Mouse (Mus musculus) testis, postnatal 10 days (tissue): ENCODE results near the gene Ldhc.
"Not testable (repeated sequence)": the region's sequence is repeated elsewhere in the genome, so short reads cannot be mapped to it uniquely, and the experiment has no call there.

ENCODE experiments used
- DNase-seq: peaks from one replicate; pipeline ENCODE4 v3.0.0; 2021; ENCODE audit warnings: low spot score

The Ldhc gene

DNA sequence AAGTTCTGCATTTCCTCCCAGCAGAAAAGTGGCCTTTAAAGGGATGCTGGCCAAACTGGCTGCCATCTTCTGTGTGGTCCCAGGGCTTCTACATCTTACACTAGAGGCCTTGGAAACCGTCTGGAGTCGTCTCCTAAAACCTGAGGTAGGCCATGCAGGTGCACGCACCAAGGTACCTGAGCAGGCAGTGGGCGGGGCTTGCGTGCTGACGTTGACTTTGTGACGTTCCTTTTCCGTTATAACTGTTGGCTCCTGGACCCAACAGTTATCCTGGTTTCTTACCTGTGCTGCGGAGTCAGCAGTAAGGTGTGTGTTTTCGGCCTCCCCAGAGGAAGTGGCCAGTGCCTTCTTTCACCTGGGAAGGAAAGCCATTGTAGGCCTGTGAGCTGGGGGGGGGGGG lies at the start of gene Ldhc:
Gene Ldhc (plus strand): TSS at position 208 of the 400 bp plus-strand sequence.
- DNase-seq: no peak

DNA sequence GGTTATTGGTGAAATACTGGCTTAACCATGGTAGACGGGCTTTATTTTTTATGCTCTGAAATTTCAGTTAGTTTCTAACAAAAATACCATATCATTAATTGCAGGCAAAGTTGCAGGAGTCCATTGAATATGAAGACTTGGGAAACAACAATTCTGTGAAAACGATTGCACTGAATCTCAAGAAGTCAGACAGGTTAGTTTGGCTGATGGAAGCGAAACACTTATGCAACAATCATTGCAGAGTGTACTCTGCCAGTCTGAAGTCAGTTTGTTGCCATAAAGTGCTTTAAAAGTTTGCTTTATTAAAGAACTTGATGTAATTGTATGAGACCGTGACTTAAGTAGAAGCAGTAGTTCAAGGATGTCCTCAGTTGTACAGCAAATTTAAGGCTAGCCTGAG lies 47.0 kb upstream of the Ldhc start:
- no peak for DNase-seq

DNA sequence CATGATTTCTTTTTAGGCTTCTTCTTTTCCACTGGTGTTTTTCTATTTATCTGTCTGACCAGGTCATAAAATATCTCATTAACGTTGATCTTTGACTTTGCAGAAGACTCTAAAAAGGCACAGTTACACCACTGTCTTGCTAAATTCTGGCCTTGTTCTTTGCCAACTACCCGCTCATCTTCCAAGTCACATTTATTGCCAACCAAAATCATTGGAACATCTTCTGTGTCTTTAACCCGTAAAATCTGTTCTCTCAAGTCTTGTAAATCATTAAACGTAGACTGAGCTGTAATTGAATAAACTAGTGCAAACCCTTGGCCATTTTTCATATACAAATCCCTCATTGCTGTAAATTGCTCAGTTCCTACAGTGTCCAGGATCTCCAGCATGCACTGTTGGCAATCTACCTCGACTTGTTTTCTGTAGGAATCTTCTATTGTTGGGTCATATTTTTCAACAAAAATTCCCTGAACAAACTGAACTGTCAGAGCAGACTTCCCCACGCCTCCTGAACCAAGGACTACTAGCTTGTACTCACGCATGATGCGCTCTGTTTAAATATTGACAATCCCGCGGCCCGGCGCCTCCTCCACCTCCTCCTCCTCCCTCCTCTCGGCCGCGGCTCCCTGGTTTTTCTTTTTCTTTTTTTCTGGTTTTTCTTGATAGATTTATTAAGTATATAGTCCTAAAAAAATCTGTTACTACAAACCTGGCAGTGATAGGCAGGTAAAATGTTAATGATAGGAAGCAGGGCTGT lies 39.9 kb upstream of the Ldhc start:
- not testable (repeated sequence) for DNase-seq

DNA sequence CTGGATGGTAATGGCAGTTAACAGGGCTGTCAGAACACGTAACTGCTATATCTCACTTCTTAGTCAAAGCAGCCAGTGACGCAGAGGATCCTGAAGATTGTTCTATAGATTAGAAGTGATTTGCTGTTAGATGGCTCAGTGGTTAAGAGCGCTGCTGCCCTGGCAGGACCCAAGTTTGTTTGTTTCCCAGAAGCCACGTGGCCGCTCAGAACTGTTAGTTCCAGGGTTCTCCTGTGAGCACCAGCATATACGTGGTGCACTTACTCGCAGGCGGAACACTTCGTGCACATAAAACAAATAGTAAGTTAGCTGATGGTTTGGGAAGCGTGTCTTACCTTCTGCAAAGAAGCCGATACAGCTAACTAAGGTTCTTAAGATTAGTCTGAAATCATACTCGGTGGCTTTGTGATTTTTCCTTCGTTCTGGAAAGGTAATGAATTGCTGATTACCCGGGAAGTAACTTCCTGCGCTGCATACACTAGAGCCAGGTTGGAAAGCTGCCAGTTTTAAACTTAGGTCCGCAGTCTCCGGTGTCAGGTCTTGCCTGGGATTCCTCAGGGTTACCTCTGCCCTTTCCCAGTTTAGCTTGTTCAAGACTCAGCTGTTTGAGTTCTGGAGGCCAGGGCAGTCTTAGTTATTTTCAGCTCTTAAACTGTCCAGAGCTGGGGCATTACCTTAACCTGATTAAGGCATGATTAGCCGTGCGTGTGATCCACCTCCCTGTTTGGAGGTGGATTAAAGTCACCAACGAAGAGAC lies 33.8 kb upstream of the Ldhc start:
- DNase-seq: no peak

DNA sequence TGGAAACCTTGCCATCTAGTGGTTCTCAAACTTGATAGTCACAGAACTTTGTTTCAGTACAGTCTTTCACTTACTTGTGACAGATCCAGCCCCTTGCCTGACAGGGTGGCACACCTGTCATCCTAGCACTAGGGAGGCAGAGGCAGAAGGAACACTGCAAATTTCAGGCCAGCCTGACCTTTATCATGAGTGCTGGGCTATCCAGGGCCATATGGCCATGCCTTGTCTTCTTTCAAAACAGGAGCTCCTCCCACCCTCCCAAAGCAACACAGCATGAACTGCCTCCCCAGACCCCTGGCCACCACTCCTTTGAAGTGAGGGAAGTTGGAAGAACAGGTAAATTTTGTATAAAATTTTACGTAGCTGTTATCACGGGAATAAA lies 33.2 kb upstream of the Ldhc start:
- DNase-seq: no peak

DNA sequence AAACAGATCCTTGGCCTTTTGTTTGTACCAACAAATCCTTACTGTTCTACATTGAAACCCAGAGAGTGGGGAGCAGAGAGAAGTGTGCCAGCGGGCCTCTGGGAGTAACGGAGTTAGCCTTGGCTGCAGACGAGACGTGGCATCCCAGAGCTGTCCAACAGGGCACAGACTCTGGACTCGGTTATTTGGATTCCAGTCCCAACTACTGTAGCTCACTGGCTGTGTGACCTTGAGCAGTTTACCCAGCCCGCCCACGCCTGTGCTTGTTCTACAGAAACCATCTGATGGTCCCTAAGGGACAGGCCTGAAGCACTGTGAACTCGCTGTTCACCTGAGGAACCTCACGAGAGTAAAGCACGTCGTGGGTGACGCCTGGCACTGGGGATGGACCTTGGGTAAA lies 31.1 kb upstream of the Ldhc start:
- DNase-seq: peak; percentile 59

DNA sequence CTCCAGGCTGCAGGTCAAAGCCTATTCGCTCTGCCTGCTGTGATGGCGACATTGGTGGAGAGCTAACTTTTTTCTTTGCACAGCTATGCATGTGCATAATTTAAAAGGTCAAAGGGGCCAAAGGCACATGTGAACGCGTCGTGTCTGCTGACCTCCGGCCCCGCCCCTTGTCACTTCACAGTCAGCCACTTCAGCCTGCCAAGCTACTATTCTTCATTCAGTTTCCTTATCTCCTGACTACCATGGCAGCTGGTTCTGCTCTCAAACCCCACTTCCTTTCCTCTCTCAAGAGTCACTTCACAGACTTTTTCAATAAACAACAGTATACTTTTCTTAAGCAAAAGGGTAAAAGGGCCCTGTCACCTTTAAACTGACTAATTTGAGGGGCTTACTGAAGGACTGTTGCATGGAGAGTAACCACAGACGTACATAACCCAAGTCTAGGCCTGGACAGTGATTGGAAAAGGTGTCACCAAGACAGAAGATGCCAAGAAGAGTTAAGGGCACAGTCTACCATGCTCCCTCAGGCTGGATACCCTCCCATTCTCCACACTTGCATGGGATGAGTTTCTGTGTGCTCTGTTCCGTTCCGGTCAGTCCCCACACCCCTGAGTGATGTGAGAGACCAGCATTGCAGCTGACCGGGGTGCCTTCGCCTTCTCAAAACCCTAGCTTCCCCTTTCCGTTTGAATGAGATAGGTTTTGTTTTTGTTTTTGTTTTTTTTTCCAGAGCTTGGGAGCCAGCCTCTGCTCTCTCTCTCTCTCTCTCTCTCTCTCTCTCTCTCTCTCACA lies 30.0 kb upstream of the Ldhc start:
- peak; percentile 45 for DNase-seq

DNA sequence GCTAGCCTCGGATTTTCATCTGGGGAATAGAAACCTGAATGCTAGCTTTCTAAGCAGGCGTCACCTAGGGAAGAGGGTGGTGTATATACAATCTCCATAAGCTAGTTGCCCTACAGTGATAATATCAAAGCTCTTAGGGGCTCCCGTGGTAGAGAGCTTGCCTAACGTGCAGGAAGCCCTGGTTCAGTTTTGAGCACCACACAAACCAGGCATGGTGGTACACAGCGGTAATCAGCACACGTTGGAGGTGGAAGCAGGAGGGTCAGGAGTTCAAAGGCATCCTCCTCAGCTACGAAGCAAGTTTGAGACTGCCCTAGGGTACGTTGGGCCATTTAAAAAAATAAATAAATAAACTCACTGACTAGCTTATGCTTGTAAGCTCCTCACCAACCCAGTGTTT lies 29.3 kb upstream of the Ldhc start:
- DNase-seq: no peak

DNA sequence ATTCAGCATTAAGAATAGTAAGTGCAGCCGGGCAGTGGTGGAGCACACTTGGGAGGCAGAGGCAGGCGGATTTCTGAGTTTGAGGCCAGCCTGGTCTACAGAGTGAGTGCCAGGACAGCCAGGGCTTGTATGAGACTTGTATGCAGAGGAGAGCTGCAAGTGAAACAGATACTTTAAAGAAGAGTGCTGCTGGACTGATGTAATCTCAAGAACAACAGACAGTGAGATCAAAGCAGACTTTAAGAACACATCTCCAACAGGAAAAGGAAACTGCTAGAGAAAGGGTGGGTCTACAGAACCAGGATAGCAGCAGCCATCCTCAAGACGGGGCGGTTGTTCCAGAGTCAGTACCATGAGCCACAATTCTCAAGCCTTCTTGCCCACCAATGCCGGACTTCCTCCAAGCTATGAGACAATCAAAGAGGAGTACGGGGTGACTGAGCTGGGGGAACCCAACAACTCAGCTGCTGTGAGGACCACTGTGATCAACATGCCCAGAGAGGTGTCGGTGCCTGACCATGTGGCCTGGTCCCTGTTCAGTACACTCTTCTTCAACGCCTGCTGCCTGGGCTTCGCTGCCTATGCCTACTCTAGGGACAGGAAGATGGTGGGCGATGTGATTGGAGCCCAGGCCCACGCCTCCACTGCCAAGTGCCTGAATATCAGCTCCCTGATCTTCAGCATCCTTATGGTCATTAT lies 28.7 kb upstream of the Ldhc start:
- DNase-seq: peak; percentile 27

DNA sequence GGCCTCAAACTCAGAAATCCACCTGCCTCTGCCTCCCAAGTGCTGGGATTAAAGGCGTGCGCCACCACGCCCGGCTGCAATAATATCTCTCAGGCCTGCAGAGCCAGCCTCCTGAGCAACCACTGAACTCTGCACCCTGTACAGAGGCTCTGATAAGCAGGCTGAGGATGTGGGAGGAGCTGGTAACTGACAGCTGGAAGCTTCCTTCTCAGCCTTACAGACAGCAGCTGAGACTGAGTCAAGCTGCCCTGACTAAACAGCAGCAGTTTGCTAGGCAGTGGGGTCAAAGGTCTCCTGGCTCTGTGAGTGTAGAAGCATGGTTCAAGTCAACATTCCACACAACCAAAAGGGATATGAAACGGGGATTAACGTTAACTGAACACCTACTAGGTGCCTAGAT lies 27.7 kb upstream of the Ldhc start:
- DNase-seq: peak; percentile 31

DNA sequence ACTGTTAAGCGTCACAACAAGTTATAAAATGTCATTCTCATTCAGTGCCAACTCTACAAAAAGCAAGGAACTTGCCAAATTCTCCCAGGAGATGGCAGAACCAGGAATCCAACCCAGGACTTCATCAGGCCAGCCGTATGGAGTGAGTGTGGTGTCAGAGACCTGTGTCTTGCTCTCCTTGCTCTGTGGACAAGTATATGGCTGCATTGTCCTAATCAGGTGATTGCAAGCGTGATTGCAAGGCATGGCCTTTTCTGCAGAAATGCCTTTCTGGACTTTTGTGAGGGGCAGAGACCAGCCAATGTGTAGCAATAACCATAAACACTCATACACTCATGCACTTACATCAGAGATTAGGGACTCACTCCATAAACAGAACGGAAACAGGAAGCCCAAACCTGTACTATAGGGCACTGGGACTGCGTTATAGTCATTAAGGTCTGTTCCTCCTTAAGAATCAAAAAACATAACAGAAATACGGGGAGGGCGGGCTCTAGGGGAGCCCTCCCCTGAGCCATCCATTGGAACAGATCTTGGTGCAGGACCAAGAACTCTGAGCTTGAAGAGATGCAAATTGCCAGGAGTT lies 27.2 kb upstream of the Ldhc start:
- DNase-seq: no peak

DNA sequence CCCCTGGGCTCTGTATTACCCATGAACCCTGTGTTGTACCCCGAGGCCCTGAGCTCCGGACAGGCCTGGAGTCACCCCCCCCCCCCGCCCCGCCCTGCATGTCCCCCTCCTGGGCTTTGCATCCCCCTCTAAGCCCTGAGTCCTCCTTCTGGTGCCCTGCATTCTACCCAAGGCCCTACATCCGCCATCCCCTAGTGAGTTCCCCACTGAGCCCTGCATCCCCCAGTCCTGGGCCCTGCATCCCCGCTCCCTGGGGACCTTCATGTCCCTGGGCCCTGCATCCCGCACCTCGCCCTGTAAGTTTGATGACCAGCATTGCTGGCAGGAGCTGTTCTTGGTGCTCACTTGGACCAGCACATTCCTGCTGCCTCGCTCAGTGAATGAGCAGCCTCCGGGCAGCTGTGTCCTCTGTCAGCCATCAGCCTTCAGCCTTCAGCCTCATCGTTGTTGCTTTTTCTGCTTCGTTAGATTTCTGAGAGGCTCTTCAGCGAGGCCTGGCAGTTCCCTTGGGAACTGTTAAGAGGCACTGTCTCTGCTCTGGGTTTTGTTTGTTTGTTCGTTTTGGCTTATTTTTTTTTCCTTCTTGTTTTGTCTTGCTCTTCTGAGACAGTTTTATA lies 25.9 kb upstream of the Ldhc start:
- no peak for DNase-seq

DNA sequence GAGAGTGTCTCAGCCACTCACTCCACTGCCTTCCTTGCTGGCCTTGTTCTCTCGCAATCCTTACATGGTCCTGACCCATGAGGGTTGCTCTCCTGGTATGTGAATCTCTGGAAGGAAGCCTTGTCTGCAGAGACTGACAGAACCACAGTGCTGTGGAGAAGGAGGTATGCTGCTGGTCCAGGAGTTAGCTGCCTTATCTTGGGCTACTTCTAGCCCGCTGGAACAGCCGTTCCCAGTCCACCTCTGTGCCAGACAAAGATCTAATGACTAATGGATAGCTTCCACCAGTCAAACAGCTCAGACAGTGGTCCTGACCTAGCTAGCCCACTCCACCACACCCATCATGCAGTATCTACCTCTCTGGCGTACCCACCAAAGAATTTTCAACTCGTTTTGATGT lies 24.6 kb upstream of the Ldhc start:
- no peak for DNase-seq

DNA sequence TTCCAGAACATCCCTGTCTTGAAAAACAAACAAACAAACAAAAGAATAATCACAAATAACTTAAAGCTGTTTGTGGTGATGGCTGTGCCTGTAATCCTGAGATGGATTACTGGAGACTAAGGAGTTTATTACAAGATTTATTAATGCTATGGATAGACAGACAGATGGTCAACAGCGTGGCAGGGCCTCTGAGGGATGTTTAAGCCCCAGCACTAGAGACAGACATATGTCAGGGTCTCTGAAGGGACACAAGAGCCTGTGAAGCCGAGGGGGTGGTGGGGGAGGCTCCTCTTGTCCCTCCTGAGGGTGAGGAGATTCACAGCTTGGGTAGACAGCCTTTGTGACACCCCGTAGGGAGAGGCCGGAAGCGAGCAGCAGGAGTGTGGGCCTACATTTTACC lies 23.9 kb upstream of the Ldhc start:
- no peak for DNase-seq

DNA sequence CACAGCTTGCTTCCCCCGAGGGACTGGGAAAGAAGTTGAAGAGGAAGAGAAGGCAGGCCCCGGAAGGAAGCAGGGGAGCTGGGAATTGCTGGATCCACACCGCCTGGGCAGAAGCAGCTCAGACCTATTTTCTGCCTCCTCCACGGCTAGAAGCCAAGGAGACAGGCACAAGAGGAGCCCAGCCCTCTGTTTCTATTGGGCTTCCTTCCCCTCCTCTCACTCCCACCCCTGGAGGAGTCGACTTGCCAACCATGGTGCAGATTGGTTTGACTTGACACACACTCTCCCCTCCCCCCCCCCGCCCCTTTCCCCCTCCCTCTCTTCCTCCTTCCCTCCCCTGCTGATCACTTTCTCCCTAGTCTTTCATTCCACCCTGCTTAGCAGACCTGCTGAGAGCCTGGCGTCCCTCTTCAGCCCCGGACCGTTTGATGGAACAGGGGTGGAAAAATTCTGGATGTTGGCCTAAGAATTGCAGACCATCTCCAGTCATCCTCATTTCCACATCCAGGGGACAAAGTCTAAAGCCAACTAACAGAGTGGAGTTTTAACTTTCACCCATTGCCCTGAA lies 22.8 kb upstream of the Ldhc start:
- DNase-seq: no peak

DNA sequence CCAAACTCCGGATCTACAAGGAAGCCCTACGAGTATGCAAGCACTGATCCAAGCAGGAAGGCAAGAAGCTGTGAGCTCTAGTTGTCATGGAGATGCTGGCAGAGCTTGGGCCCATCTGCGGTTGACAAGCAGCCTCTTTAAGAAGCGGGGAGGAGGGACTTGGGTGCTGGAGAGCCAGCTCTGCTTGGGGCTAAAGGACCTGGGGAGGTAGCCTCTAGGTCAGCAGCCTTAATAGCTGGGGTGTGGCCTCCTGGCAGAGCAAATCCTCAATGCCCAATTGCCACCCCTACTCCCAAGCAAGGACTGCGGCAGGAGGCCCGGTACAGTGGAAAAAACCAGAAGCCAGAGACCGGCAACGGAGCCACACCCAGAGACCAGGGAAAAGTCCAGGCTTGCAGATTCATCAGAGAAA lies 22.1 kb upstream of the Ldhc start:
- no peak for DNase-seq

DNA sequence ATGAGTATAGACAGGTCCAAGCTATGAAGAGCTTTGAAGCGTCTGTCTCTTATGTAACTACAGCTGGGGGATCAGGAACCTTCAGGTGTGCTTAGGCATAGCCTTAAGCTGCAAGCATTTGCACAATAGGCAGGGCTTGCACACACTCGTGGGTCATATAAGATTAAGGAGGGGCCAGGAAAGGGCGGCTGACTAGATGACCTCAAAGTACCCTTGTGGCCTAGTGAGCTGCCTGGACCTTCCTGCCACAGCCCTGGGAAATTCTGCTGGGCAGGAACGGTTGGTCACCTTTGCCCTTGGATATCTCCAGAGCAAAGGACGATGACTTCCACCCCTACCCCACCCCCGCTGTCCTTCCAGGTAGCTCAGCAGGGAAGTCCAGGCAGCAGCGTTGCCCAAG lies 21.6 kb upstream of the Ldhc start:
- DNase-seq: no peak

DNA sequence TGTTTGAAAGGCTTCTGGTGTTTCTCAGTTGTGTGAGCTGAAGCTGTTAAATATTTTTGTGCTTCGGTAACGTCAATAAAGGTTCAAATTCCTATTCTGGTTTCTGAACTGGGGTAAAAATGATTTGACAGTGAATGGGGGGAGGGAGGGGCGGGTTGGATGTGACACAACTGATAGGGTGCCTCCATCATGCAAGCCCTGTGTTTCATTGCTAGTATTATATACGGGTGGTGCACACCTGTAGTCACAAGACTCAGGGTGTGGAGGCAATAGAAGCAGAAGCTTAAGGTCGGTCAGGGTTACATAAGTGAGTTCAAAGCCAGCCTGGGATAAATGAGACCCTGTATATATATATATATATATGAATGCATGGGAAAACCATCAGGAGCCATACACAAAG lies 21.1 kb upstream of the Ldhc start:
- no peak for DNase-seq

DNA sequence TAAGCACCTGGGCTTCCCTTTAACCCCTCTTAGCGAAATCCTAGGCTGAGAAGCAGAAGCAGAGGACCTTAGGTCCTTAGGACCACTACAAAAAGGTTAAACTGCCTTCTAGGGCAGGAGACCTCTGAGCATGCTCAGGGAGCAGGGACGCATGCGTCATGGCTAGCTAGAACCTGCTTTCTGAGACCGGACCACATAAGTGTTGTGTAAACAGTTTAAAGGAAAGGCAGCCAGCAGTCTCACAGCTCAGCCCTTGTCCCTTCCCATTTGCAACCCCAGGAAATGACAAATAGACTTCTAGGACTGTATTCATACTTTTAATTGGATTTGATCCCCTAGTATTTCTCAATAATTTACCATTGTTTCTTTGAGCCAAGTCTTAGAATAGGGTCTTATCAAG lies 20.7 kb upstream of the Ldhc start:
- no peak for DNase-seq

DNA sequence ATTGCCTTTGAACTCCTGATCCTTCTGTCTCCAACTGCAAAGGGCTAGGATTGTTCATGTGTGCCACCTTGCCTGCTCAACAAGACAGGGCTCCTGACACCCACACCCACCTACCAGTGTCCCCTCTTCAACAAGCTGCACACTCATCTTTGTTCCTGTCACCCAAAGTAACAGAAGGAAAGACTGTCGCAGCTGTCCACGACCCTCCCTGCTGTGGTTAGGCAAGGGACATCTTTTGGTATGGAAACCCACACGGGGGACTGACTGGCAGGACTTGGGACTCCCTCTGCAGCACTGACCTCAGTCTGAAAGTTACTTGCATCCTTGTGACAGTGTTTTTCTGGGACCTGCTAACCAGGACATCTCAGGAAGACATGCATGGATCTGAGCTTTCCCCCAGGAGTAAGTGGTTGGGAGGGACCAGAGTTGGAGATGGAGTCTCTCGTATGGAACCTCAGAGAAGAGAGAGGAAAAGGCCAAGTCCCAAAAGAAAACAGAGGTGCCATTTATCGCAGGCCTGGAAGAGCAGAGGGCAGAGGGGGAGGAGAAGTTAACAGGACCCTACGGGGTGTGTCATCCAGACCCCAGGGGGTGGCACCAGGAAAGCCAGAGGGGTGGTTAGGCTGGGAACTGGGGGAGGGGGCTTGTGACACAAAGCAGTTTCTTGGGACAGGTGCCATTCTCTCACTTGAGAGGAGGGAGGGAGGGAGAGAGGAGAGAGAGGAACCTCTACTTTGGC lies 20.0 kb upstream of the Ldhc start, which contains the start of gene Ldha:
Gene Ldha (plus strand): TSS at position 689 of the 739 bp plus-strand sequence.
- no peak for DNase-seq
